Mouse (Mus musculus): ENCODE measurements around the gene Olfr313.

- TF ChIP-seq CTCF (IDR thresholded peaks at IDR 0.05; ENCODE audit: borderline replicate concordance, control insufficient read depth, extremely low read depth, insufficient read depth, low read length, poor library complexity) (no peak), POLR2A (IDR thresholded peaks at IDR 0.05; ENCODE audit: control insufficient read depth, extremely low read depth, insufficient read depth, low read length, poor library complexity) (no peak)
These were observed 53.1 kb downstream of the Olfr313 start for GRCm38 (mm10) chr11:58867954-58868330.
